Mouse (Mus musculus) limb, embryonic 14.5 days (tissue): ENCODE results near the gene BC030867. TPM values are rescaled to one million over a fixed set of nuclear protein-coding genes. Genes with fewer than 3 reads are reported as not detected.
A peak's percentile ranks its signal among the peaks of the same experiment; 100 is the strongest.

Source experiments
- ATAC-seq: fragments of 200-750 bp; cut with Nextera tagmentation; 2 replicates; pipeline ENCODE4 v1.8.0; 2017; ENCODE audit warnings: low read depth, moderate number of reproducible peaks, moderate TSS enrichment; ENCODE audit not compliant: low FRiP score
- DNase-seq: peaks from one replicate; pipeline ENCODE4 v3.0.0-alpha.2; 2015; ENCODE audit warnings: low spot score
- H3K27ac ChIP-seq: fragments of 300-500 bp; sonication (generic); replicated peaks from 2 replicates; pipeline ENCODE4 v1.5.1; 2014; ENCODE audit warnings: low read depth, mild to moderate bottlenecking, low read length, moderate library complexity, mixed read lengths
- H3K27me3 ChIP-seq: fragments of 300-500 bp; sonication (generic); 2 replicates; pipeline ENCODE4 v1.6.1; 2014; ENCODE audit warnings: low read length, mixed read lengths; ENCODE audit not compliant: control insufficient read depth, insufficient read depth
- H3K36me3 ChIP-seq: fragments of 300-500 bp; sonication (generic); 2 replicates; pipeline ENCODE4 v1.6.1; 2014; ENCODE audit warnings: mild to moderate bottlenecking, low read length, moderate library complexity, mixed read lengths; ENCODE audit not compliant: control insufficient read depth, insufficient read depth
- H3K4me1 ChIP-seq: fragments of 300-500 bp; sonication (generic); 2 replicates; pipeline ENCODE4 v1.6.1; 2014; ENCODE audit warnings: antibody characterized with exemption, low read length, mixed read lengths; ENCODE audit not compliant: control insufficient read depth, insufficient read depth
- H3K4me2 ChIP-seq: fragments of 300-500 bp; sonication (generic); replicated peaks from 2 replicates; pipeline ENCODE4 v1.6.1; 2014; ENCODE audit warnings: low read depth, mild to moderate bottlenecking, low read length, moderate library complexity; ENCODE audit not compliant: severe bottlenecking
- H3K4me3 ChIP-seq: fragments of 300-500 bp; sonication (generic); replicated peaks from 2 replicates; pipeline ENCODE4 v1.5.1; 2014; ENCODE audit warnings: low read length
- H3K9ac ChIP-seq: fragments of 300-500 bp; sonication (generic); 2 replicates; pipeline ENCODE4 v1.6.1; 2014; ENCODE audit warnings: mild to moderate bottlenecking, low read depth, low read length, moderate library complexity; ENCODE audit not compliant: severe bottlenecking
- H3K9me3 ChIP-seq: fragments of 300-500 bp; sonication (generic); 2 replicates; pipeline ENCODE4 v1.6.1; 2016; ENCODE audit warnings: low read length; ENCODE audit not compliant: control insufficient read depth
- POLR2A ChIP-seq: fragments of 200-500 bp; IDR thresholded peaks from 2 replicates; pipeline ENCODE4 v1.8.0; 2012; ENCODE audit warnings: inconsistent platforms, mild to moderate bottlenecking, moderate library complexity, borderline replicate concordance; ENCODE audit not compliant: insufficient read depth, insufficient read length; ENCODE audit errors: extremely low read depth
- WGBS: fragments of 180-500 bp; shearing (Covaris S2); extraction: QIAGEN DNeasy Blood & Tissue Kit; methylation state at CpG from one replicate; pipeline ENCODE4 v1.1.7; 2014; 5-methylcytosine and 5-hydroxymethylcytosine counted together
- polyA plus RNA-seq, 2 experiments: library from polyadenylated mRNA; depleted of rRNA in 1 of 2; stranded (reverse) in 1 of 2; unstranded in 1 of 2; fragments of >200 nt; fragmentation: Nextera tagmentation in 1 of 2; extraction: Ambion mirVana in 1 of 2; gene quantifications; 2 replicates each; pipeline versions ENCODE4 v1.2.1 to v1.2.3; 2012 to 2014

BC030867 gene
- polyA plus RNA-seq, 2 experiments, result 11.9 to 14.2 TPM

GRCm38 (mm10) chr11:102208846-102209245, 39.8 kb upstream of the BC030867 start:
- H3K9me3 ChIP-seq, result no peaks in the 10 kb centered on the region
- H3K9ac ChIP-seq, result no peak overlapping the region
- 46% methylated on average over 4 of the region's 4 CpGs for WGBS
- DNase-seq (no peak), ATAC-seq (no peak)
- H3K36me3 ChIP-seq, result peaks cover 38% of the 10 kb centered on the region
- no peak overlapping the region for H3K4me2 ChIP-seq
- H3K4me3 ChIP-seq, result no peak overlapping the region
- no peaks in the 10 kb centered on the region for H3K27me3 ChIP-seq
- H3K4me1 ChIP-seq, result peaks cover 17% of the 10 kb centered on the region
- no peak overlapping the region for H3K27ac ChIP-seq
- TF ChIP-seq POLR2A, result no peak

- Histone ChIP-seq H3K27ac (no peak overlapping the region), H3K9me3 (no peaks in the 10 kb centered on the region), H3K4me1 (peaks cover 22% of the 10 kb centered on the region), H3K4me2 (no peak overlapping the region), H3K36me3 (peaks cover 33% of the 10 kb centered on the region), H3K4me3 (no peak overlapping the region), H3K27me3 (no peaks in the 10 kb centered on the region), H3K9ac (no peak overlapping the region)
- TF ChIP-seq POLR2A, result no peak
- 13% methylated on average over 2 of the region's 2 CpGs for WGBS
- DNase-seq (no peak), ATAC-seq (no peak)
Measured at GRCm38 (mm10) chr11:102209742-102210141, 38.9 kb upstream of the BC030867 start.

- DNase-seq (no peak), ATAC-seq (no peak)
- no peak for TF ChIP-seq POLR2A
- no peaks in the 10 kb centered on the region for H3K9me3 ChIP-seq
- H3K4me3 ChIP-seq, result no peak overlapping the region
- H3K4me1 ChIP-seq, result peaks cover 26% of the 10 kb centered on the region
- no peak overlapping the region for H3K4me2 ChIP-seq
- no peaks in the 10 kb centered on the region for H3K27me3 ChIP-seq
- peaks cover 28% of the 10 kb centered on the region for H3K36me3 ChIP-seq
- no peak overlapping the region for H3K27ac ChIP-seq
- no peak overlapping the region for H3K9ac ChIP-seq
- WGBS, result 72% methylated on average over 3 of the region's 3 CpGs
Measured at GRCm38 (mm10) chr11:102210185-102210584, 38.5 kb upstream of the BC030867 start.

- Histone ChIP-seq H3K4me2 (no peak overlapping the region), H3K27me3 (no peaks in the 10 kb centered on the region), H3K9ac (no peak overlapping the region), H3K9me3 (no peaks in the 10 kb centered on the region), H3K4me3 (no peak overlapping the region), H3K27ac (no peak overlapping the region), H3K36me3 (peaks cover 20% of the 10 kb centered on the region), H3K4me1 (peaks cover 35% of the 10 kb centered on the region)
- DNase-seq (no peak), ATAC-seq (no peak)
- no peak for TF ChIP-seq POLR2A
- WGBS, result 42% methylated on average over 5 of the region's 5 CpGs
Measured at GRCm38 (mm10) chr11:102211011-102211410, 37.7 kb upstream of the BC030867 start.

GRCm38 (mm10) chr11:102211936-102212341, 36.7 kb upstream of the BC030867 start:
- Histone ChIP-seq H3K4me3 (no peak overlapping the region), H3K27me3 (no peaks in the 10 kb centered on the region), H3K4me1 (peaks cover 43% of the 10 kb centered on the region), H3K36me3 (peaks cover 11% of the 10 kb centered on the region; the same call in 1 of the 2 replicates), H3K4me2 (no peak overlapping the region), H3K9ac (no peak overlapping the region), H3K9me3 (no peaks in the 10 kb centered on the region), H3K27ac (no peak overlapping the region)
- 54% methylated on average over 18 of the region's 18 CpGs for WGBS
- ATAC-seq (no peak), DNase-seq (peak; percentile 47)
- no peak for TF ChIP-seq POLR2A
